ENCODE assay signal across 9 mouse cellular contexts in the genomic region with DNA sequence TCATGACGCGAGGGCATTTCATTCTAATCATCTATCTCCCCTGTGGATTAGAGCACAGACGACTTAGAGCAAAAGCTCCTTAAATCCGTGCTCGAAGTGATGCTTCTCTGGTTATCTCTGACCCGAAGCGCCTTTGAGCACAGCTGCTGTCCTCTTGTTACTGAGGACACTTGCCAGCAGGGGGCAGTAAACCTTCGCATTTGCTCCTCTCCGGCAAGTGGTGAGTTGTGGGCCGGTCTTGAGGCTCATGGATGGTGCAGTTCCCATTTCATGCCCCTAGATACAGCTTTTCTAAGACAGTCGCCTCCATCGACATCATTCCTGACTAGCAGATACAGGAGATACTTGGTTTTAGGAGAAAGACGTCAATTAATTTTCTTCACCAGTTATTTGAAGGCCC. TPM values are rescaled to one million over a fixed set of nuclear protein-coding genes. Genes with fewer than 3 reads are reported as not detected.
A peak's percentile ranks its signal among the peaks of the same experiment; 100 is the strongest.
DNase-seq lines count a peak whose midpoint lies in the region; ATAC-seq lines count a peak whose summit lies in the region.
"Had no signal": no experiment of that assay in that cellular context is flagged by ENCODE, and none has a peak within 500 bp of the region (broad histone marks: within the 10 kb centered on the region; RNA-seq: fewer than 3 reads in every experiment).

No protein-coding gene starts in this region.

- 20% methylated on average over 13 of the region's 13 CpGs for WGBS in midbrain, embryonic 16.5 days

- H3K9me3 ChIP-seq in midbrain, embryonic 16.5 days (replicated peaks; ENCODE audit: control insufficient read depth, low read length, poor library complexity, severe bottlenecking), result no peaks in the 10 kb centered on the region
- H3K9me3 ChIP-seq: megakaryocyte, embryonic 14.5 days had no signal

- H3K9ac ChIP-seq in midbrain, embryonic 16.5 days (ENCODE audit: low read depth, low read length), result no peak overlapping the region

- ATAC-seq in midbrain, embryonic 16.5 days, result peak; percentile 62; the same call in 1 of the 2 replicates

- peak; percentile 36 to 76 for DNase-seq in heart, adult 18-20 months
- no peak for DNase-seq in heart, postnatal 25 days (ENCODE audit: low spot score)
- DNase-seq in cerebellum, adult 18-20 months, result peak; percentile 55 to 70
- DNase-seq in forelimb bud, embryonic 11.5 days (ENCODE audit: low read depth, low spot score), result peak; percentile 72
- peak; percentile 44 for DNase-seq in hindlimb bud, embryonic 11.5 days (ENCODE audit: extremely low spot score, low read depth, low spot score)
- DNase-seq in left cerebral cortex, postnatal 14 days (ENCODE audit: low spot score in 2 of 2), result peak; percentile 82 to 83
- peak; percentile 72 for DNase-seq in telencephalon, adult 2 months (ENCODE audit: low read depth, low spot score)

- no peak overlapping the region for H3K4me3 ChIP-seq in midbrain, embryonic 16.5 days (ENCODE audit: low read depth, low read length)
- H3K4me3 ChIP-seq: megakaryocyte, embryonic 14.5 days had no signal

- H3K27ac ChIP-seq in midbrain, embryonic 16.5 days (ENCODE audit: low read length), result no peak overlapping the region

- intact Hi-C loops in heart, postnatal 25 days (cut with DNase I), result loop anchor here (5.0 kb wide), 1 partner anchor 1054 kb away; no protein-coding TSS in a partner anchor
- intact Hi-C loops in left cerebral cortex, postnatal 14 days (cut with DNase I), result loop anchor here (10.0 kb wide), 1 partner anchor 122 kb away; no protein-coding TSS in a partner anchor

- no peaks in the 10 kb centered on the region for H3K36me3 ChIP-seq in midbrain, embryonic 16.5 days (ENCODE audit: control insufficient read depth, insufficient read depth, low read length)

- no peaks in the 10 kb centered on the region; the same call in 1 of the 2 replicates for H3K4me1 ChIP-seq in midbrain, embryonic 16.5 days (ENCODE audit: control insufficient read depth, insufficient read depth, low read length)
- H3K4me1 ChIP-seq: megakaryocyte, embryonic 14.5 days had no signal

- H3K27me3 ChIP-seq in midbrain, embryonic 16.5 days (ENCODE audit: control insufficient read depth, insufficient read depth, low read depth, low read length), result no peaks in the 10 kb centered on the region

- H3K4me2 ChIP-seq in midbrain, embryonic 16.5 days (ENCODE audit: low read length), result no peak overlapping the region

RNA-seq across cellular contexts. Expression of a gene that starts 16.8 kb away (rescaled TPM):
- total RNA-seq in heart, adult 18-20 months (2021), result not detected
- total RNA-seq in heart, postnatal 25 days (2021), result not detected
- not detected for total RNA-seq in left cerebral cortex, postnatal 14 days (2021)
- polyA plus RNA-seq in midbrain, embryonic 16.5 days (2015; fragmentation: Nextera tagmentation; extraction: Ambion mirVana), result not detected in 2 replicates
